Mouse (Mus musculus): ENCODE data around the gene Tgfb2. TPM values are rescaled to one million over a fixed set of nuclear protein-coding genes. Genes with fewer than 3 reads are reported as not detected.

Tgfb2 gene
- polyA plus RNA-seq, 1 experiment from 2014 or later = 15.6 TPM

- Histone ChIP-seq H3K4me1 (no peaks in the 10 kb centered on the region), H3K9me3 (no peaks in the 10 kb centered on the region), H3K4me3 (no peak overlapping the region), H3K27me3 (replicated peaks) (no peaks in the 10 kb centered on the region), H3K9ac (no peak overlapping the region), H3K4me2 (no peak overlapping the region), H3K27ac (no peak overlapping the region), H3K36me3 (replicated peaks) (no peaks in the 10 kb centered on the region; the same call in 1 of the 2 replicates)
- ATAC-seq (replicated peaks) = no peak
- WGBS = 89% methylated on average over 5 of the region's 5 CpGs
Observed at GRCm38 (mm10) chr1:186718881-186719280, 13.1 kb upstream of the Tgfb2 start.

GRCm38 (mm10) chr1:186714980-186715896 lies 9.4 kb upstream of the Tgfb2 start:
- Histone ChIP-seq H3K9me3 (no peaks in the 10 kb centered on the region), H3K27me3 (replicated peaks) (no peaks in the 10 kb centered on the region), H3K9ac (no peak overlapping the region), H3K4me2 (no peak overlapping the region), H3K4me1 (no peaks in the 10 kb centered on the region), H3K4me3 (no peak overlapping the region), H3K27ac (no peak overlapping the region), H3K36me3 (replicated peaks) (no peaks in the 10 kb centered on the region; the same call in 1 of the 2 replicates)
- WGBS = 85% methylated on average over 17 of the region's 17 CpGs
- no peak for ATAC-seq (replicated peaks)

- Histone ChIP-seq H3K4me2 (no peak overlapping the region), H3K4me1 (no peaks in the 10 kb centered on the region), H3K9ac (no peak overlapping the region), H3K36me3 (replicated peaks) (no peaks in the 10 kb centered on the region), H3K27ac (no peak overlapping the region), H3K9me3 (no peaks in the 10 kb centered on the region), H3K4me3 (no peak overlapping the region), H3K27me3 (replicated peaks) (no peaks in the 10 kb centered on the region)
- WGBS = 86% methylated on average over 4 of the region's 4 CpGs
- ATAC-seq (replicated peaks) = no peak
Observed at GRCm38 (mm10) chr1:186714215-186714614, 8.4 kb upstream of the Tgfb2 start.

- 4% methylated on average over 3 of the region's 3 CpGs for WGBS
- ATAC-seq (replicated peaks) = no peak
Observed at GRCm38 (mm10) chr1:186712802-186713471, 7.1 kb upstream of the Tgfb2 start.

GRCm38 (mm10) chr1:186705203-186705914 lies 430 bp downstream of the Tgfb2 start:
- no peaks in the 10 kb centered on the region for H3K9me3 ChIP-seq
- H3K36me3 ChIP-seq (replicated peaks) = no peaks in the 10 kb centered on the region
- peak overlapping the region; percentile 56 for H3K9ac ChIP-seq
- H3K27ac ChIP-seq = peak overlapping the region; percentile 49
- H3K4me2 ChIP-seq = peak overlapping the region; percentile 96
- WGBS = under 1% methylated on average over 65 of the region's 65 CpGs
- peak; percentile 78 for ATAC-seq (replicated peaks)
- peak overlapping the region; percentile 72 for H3K4me3 ChIP-seq
- H3K27me3 ChIP-seq (replicated peaks) = peaks cover 9% of the 10 kb centered on the region; the same call in 1 of the 2 replicates
- peaks cover 24% of the 10 kb centered on the region for H3K4me1 ChIP-seq

More at GRCm38 (mm10) chr1:186712802-186713471, 7.1 kb upstream of the Tgfb2 start:
- Histone ChIP-seq H3K4me1 (no peaks in the 10 kb centered on the region), H3K4me3 (no peak overlapping the region), H3K9me3 (no peaks in the 10 kb centered on the region), H3K27me3 (replicated peaks) (no peaks in the 10 kb centered on the region), H3K36me3 (replicated peaks) (no peaks in the 10 kb centered on the region), H3K4me2 (no peak overlapping the region), H3K27ac (no peak overlapping the region), H3K9ac (no peak overlapping the region)

GRCm38 (mm10) chr1:186703980-186704701 lies 1.6 kb downstream of the Tgfb2 start:
- peak overlapping the region; percentile 72 for H3K4me3 ChIP-seq
- H3K9me3 ChIP-seq = no peaks in the 10 kb centered on the region
- H3K27me3 ChIP-seq (replicated peaks) = peaks cover 9% of the 10 kb centered on the region; the same call in 1 of the 2 replicates
- 0 out of 2 replicates have a peak, but pooled peaks have one; percentile 8 for ATAC-seq (replicated peaks)
- H3K4me1 ChIP-seq = peaks cover 24% of the 10 kb centered on the region
- H3K4me2 ChIP-seq = peak overlapping the region; percentile 96
- WGBS = under 1% methylated on average over 36 of the region's 36 CpGs
- no peaks in the 10 kb centered on the region for H3K36me3 ChIP-seq (replicated peaks)
- no peak overlapping the region for H3K27ac ChIP-seq
- peak overlapping the region; percentile 35 for H3K9ac ChIP-seq

- peak overlapping the region; percentile 96 for H3K4me2 ChIP-seq
- H3K27ac ChIP-seq = no peak overlapping the region
- no peak for ATAC-seq (replicated peaks)
- H3K36me3 ChIP-seq (replicated peaks) = no peaks in the 10 kb centered on the region
- peak overlapping the region; percentile 35; the same call in 1 of the 2 replicates for H3K9ac ChIP-seq
- peaks cover 9% of the 10 kb centered on the region; the same call in 1 of the 2 replicates for H3K27me3 ChIP-seq (replicated peaks)
- H3K4me3 ChIP-seq = peak overlapping the region; percentile 72
- peaks cover 24% of the 10 kb centered on the region for H3K4me1 ChIP-seq
- no peaks in the 10 kb centered on the region for H3K9me3 ChIP-seq
- under 1% methylated on average over 15 of the region's 15 CpGs for WGBS
Observed at GRCm38 (mm10) chr1:186703256-186703979, 2.4 kb downstream of the Tgfb2 start.

GRCm38 (mm10) chr1:186702391-186703255 lies 3.2 kb downstream of the Tgfb2 start:
- Histone ChIP-seq H3K36me3 (replicated peaks) (no peaks in the 10 kb centered on the region), H3K9me3 (no peaks in the 10 kb centered on the region), H3K4me1 (peaks cover 24% of the 10 kb centered on the region), H3K27me3 (replicated peaks) (peaks cover 9% of the 10 kb centered on the region; the same call in 1 of the 2 replicates), H3K27ac (no peak overlapping the region), H3K4me2 (peak overlapping the region; percentile 96), H3K4me3 (peak overlapping the region; percentile 72), H3K9ac (no peak overlapping the region)
- no peak for ATAC-seq (replicated peaks)
- WGBS = 26% methylated on average over 15 of the region's 15 CpGs

- Histone ChIP-seq H3K9me3 (no peaks in the 10 kb centered on the region), H3K9ac (no peak overlapping the region), H3K36me3 (replicated peaks) (no peaks in the 10 kb centered on the region), H3K4me1 (peaks cover 24% of the 10 kb centered on the region), H3K27ac (no peak overlapping the region), H3K27me3 (replicated peaks) (peaks cover 9% of the 10 kb centered on the region; the same call in 1 of the 2 replicates), H3K4me2 (no peak overlapping the region), H3K4me3 (no peak overlapping the region)
- no peak for ATAC-seq (replicated peaks)
- 79% methylated on average over 8 of the region's 8 CpGs for WGBS
Observed at GRCm38 (mm10) chr1:186701206-186701905, 4.4 kb downstream of the Tgfb2 start.

GRCm38 (mm10) chr1:186700496-186700895 lies 5.3 kb downstream of the Tgfb2 start:
- H3K4me1 ChIP-seq = peaks cover 20% of the 10 kb centered on the region
- no peak overlapping the region for H3K27ac ChIP-seq
- H3K4me2 ChIP-seq = no peak overlapping the region
- no peaks in the 10 kb centered on the region for H3K36me3 ChIP-seq (replicated peaks)
- no peak overlapping the region for H3K9ac ChIP-seq
- WGBS = 82% methylated on average over 3 of the region's 3 CpGs
- no peaks in the 10 kb centered on the region for H3K9me3 ChIP-seq
- H3K4me3 ChIP-seq = no peak overlapping the region
- no peak for ATAC-seq (replicated peaks)
- H3K27me3 ChIP-seq (replicated peaks) = peaks cover 9% of the 10 kb centered on the region; the same call in 1 of the 2 replicates
